Mouse (Mus musculus) testis, adult 2 months (tissue): ENCODE measurements at regions not wholly inside any gene's neighbourhood (a gene's known extent, or its start where the extent isn't known, plus 50 kb on each side); places are given as distances from the start of the nearest gene placed in this dataset.

Source experiments
- H3K27ac ChIP-seq: fragments of 200-500 bp; 2 replicates; pipeline ENCODE4 v1.5.1; 2012; ENCODE audit warnings: low read depth, low read length; ENCODE audit not compliant: control insufficient read depth, insufficient read depth
- H3K27me3 ChIP-seq: fragments of 200-500 bp; 2 replicates; pipeline ENCODE4 v1.6.1; 2012; ENCODE audit warnings: mild to moderate bottlenecking, low read length, moderate library complexity; ENCODE audit not compliant: control insufficient read depth, insufficient read depth
- H3K36me3 ChIP-seq: fragments of 200-500 bp; 2 replicates; pipeline ENCODE4 v1.6.1; 2012; ENCODE audit warnings: mild to moderate bottlenecking, low read length; ENCODE audit not compliant: control insufficient read depth, insufficient read depth
- H3K4me1 ChIP-seq: fragments of 200-500 bp; 2 replicates; pipeline ENCODE4 v1.6.1; 2012; ENCODE audit warnings: low read length; ENCODE audit not compliant: control insufficient read depth, insufficient read depth
- H3K4me3 ChIP-seq: fragments of 200-500 bp; 2 replicates; pipeline ENCODE4 v1.5.1; 2012; ENCODE audit warnings: low read depth, mild to moderate bottlenecking, low read length, moderate library complexity, mixed read lengths; ENCODE audit not compliant: control insufficient read depth
- CTCF ChIP-seq: fragments of 200-500 bp; IDR thresholded peaks from 2 replicates; pipeline ENCODE4 v1.5.1; 2012; ENCODE audit warnings: low read depth, mild to moderate bottlenecking, inconsistent platforms, low read length, moderate library complexity; ENCODE audit not compliant: control insufficient read depth, insufficient read depth, insufficient replicate concordance
- POLR2A ChIP-seq: fragments of 200-500 bp; IDR thresholded peaks from 2 replicates; pipeline ENCODE4 v1.6.1; 2012; ENCODE audit warnings: low read depth, mild to moderate bottlenecking, inconsistent platforms, low read length, moderate library complexity; ENCODE audit not compliant: control insufficient read depth

- Histone ChIP-seq H3K27me3 (no peaks in the 10 kb centered on the region), H3K4me1 (no peaks in the 10 kb centered on the region)
Observed at GRCm38 (mm10) chr6:143597414-143597813, 430.4 kb downstream of the Etnk1 start.

GRCm38 (mm10) chr6:143598916-143599315 lies 431.9 kb downstream of the Etnk1 start:
- Histone ChIP-seq H3K27ac (no peak overlapping the region), H3K36me3 (no peaks in the 10 kb centered on the region), H3K27me3 (no peaks in the 10 kb centered on the region), H3K4me3 (no peak overlapping the region), H3K4me1 (no peaks in the 10 kb centered on the region)
- TF ChIP-seq POLR2A (no peak), CTCF (no peak)

More at GRCm38 (mm10) chr6:143597414-143597813, 430.4 kb downstream of the Etnk1 start:
- TF ChIP-seq CTCF, result no peak
- no peak for TF ChIP-seq POLR2A
- Histone ChIP-seq H3K27ac (no peak overlapping the region), H3K4me3 (no peak overlapping the region), H3K36me3 (no peaks in the 10 kb centered on the region)

- Histone ChIP-seq H3K27me3 (no peaks in the 10 kb centered on the region), H3K4me3 (no peak overlapping the region), H3K36me3 (no peaks in the 10 kb centered on the region), H3K27ac (no peak overlapping the region), H3K4me1 (peaks cover 3% of the 10 kb centered on the region)
- TF ChIP-seq POLR2A, result no peak
- TF ChIP-seq CTCF, result peak; percentile 41; the same call in 1 of the 2 replicates
Observed at GRCm38 (mm10) chr6:143609100-143609499, 442.1 kb downstream of the Etnk1 start.

GRCm38 (mm10) chr6:143612966-143613365 lies 445.9 kb downstream of the Etnk1 start:
- TF ChIP-seq CTCF (no peak), POLR2A (no peak)
- H3K27ac ChIP-seq, result no peak overlapping the region

DNA sequence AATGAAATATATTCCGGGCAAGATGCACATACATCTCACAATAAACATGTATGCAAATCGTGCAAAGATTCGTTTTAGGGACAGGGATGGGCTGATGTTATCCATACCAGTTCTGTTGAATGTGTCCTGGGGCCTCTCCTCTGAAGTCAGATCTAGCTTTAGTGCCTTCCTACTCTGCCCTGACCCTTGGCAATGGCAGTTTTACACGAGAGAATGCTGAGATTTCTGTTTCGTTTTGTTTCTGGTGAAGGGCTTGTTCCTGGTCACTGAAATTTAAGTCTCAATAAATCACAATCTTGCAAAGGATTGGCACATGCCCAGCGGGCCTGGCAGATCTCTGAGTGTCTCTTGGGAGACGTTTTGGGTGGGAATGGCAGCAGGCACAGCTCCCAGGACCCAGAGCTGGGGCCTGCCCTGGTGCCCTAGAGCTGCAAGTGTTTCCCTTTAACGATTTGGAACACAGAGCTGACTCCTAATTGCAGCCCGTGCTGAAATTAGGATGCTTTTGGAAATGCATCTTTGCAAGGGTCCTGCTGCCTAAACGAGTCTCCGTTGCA lies 447.5 kb downstream of the Etnk1 start:
- H3K27me3 ChIP-seq, result no peaks in the 10 kb centered on the region
- no peaks in the 10 kb centered on the region for H3K36me3 ChIP-seq
- H3K27ac ChIP-seq, result no peak overlapping the region
- TF ChIP-seq CTCF (no peak), POLR2A (no peak)
- H3K4me1 ChIP-seq, result no peaks in the 10 kb centered on the region; the same call in 1 of the 2 replicates
- H3K4me3 ChIP-seq, result no peak overlapping the region

More at GRCm38 (mm10) chr6:143612966-143613365, 445.9 kb downstream of the Etnk1 start:
- no peaks in the 10 kb centered on the region; the same call in 1 of the 2 replicates for H3K4me1 ChIP-seq
- no peaks in the 10 kb centered on the region for H3K36me3 ChIP-seq
- no peak overlapping the region for H3K4me3 ChIP-seq
- H3K27me3 ChIP-seq, result no peaks in the 10 kb centered on the region

GRCm38 (mm10) chr6:143615361-143615760 lies 448.3 kb downstream of the Etnk1 start:
- Histone ChIP-seq H3K36me3 (no peaks in the 10 kb centered on the region), H3K4me1 (no peaks in the 10 kb centered on the region; the same call in 1 of the 2 replicates), H3K27me3 (no peaks in the 10 kb centered on the region), H3K4me3 (no peak overlapping the region), H3K27ac (no peak overlapping the region)
- no peak for TF ChIP-seq POLR2A
- TF ChIP-seq CTCF, result no peak

DNA sequence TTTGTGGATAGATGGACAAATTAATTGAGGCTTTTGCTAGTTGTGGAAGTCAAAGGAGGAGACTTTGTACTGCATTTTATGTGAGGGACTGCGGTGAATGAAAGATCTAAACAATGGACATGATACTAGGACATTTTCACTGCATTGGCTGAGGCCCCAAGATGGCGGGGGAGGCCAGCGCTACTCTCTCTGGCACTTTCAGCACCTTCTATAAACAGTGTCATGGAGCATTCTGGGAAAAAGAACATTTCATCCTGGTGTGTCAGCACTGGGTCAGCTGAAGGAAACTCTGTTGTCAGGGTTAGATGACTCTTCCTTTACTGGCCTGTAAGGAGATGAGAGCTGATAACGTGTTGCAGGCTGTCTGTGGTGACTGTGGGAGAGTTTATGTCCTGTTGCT lies 449.4 kb downstream of the Etnk1 start:
- H3K4me1 ChIP-seq, result no peaks in the 10 kb centered on the region; the same call in 1 of the 2 replicates
- no peak for TF ChIP-seq POLR2A
- TF ChIP-seq CTCF, result no peak
- no peak overlapping the region for H3K27ac ChIP-seq
- no peaks in the 10 kb centered on the region for H3K27me3 ChIP-seq
- no peaks in the 10 kb centered on the region for H3K36me3 ChIP-seq
- H3K4me3 ChIP-seq, result no peak overlapping the region

GRCm38 (mm10) chr6:143618558-143618957 lies 451.5 kb downstream of the Etnk1 start:
- TF ChIP-seq POLR2A (no peak), CTCF (no peak)
- Histone ChIP-seq H3K4me1 (no peaks in the 10 kb centered on the region), H3K27ac (no peak overlapping the region), H3K4me3 (no peak overlapping the region), H3K27me3 (no peaks in the 10 kb centered on the region), H3K36me3 (no peaks in the 10 kb centered on the region)
